Mouse (Mus musculus) erythroid progenitor cell, adult 5-6 weeks (primary cell): ENCODE results near the gene Sp3. TPM values are rescaled to one million over a fixed set of nuclear protein-coding genes. Genes with fewer than 3 reads are reported as not detected.
"Not testable (repeated sequence)": the region's sequence is repeated elsewhere in the genome, so short reads cannot be mapped to it uniquely, and the experiment has no call there.

Experiments
- ATAC-seq: replicated peaks from 2 replicates; pipeline ENCODE4 v1.8.0; 2016; ENCODE audit warnings: moderate number of reproducible peaks, mild to moderate bottlenecking, moderate TSS enrichment, inconsistent platforms; ENCODE audit not compliant: poor library complexity, low FRiP score, severe bottlenecking
- total RNA-seq, 2 experiments: library from RNA; stranded (forward) in 1 of 2; stranded (reverse) in 1 of 2; fragments of 150-400 nt in 1 of 2; fragments of 186-747, 209-891 nt in 1 of 2; gene quantifications; 2 replicates each; pipeline versions ENCODE4 v1.2.3 to v1.2.4; 2015 to 2017; ENCODE audit warnings: low replicate concordance in 2 of 2

Gene Sp3
- total RNA-seq (2015; ENCODE audit: low replicate concordance) (188 and 216 TPM in 2 replicates), total RNA-seq (2017; ENCODE audit: low replicate concordance) (249 and 271 TPM in 2 replicates)

GRCm38 (mm10) chr2:72980337-72981074, at the start of gene Sp3:
Sp3 (minus strand) TSS chr2:72980446.
- ATAC-seq, result peak; percentile 84

- no peak for ATAC-seq
Measured at GRCm38 (mm10) chr2:73029846-73030245, 49.6 kb upstream of the Sp3 start.

GRCm38 (mm10) chr2:73028019-73028418, 47.8 kb upstream of the Sp3 start:
- ATAC-seq, result no peak

DNA sequence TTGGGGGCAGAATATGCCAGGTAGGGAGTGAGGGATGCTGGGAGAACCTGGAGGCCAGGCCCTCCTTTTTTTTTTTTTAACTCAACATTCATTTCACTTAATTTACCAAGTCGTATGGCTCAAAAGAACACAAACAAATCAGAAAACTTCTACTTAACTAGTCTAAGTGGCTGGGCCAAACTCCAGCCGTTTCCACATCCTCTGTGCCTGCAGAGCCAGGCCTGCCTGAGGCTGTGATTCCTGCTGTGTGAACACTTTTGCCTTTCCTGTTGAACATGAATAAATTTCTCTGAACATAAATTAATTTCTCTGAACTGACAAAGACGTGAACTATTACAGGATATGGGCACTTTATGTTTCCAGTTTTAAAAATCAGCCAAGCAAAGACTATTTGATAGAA, 46.9 kb upstream of the Sp3 start:
- no peak for ATAC-seq

DNA sequence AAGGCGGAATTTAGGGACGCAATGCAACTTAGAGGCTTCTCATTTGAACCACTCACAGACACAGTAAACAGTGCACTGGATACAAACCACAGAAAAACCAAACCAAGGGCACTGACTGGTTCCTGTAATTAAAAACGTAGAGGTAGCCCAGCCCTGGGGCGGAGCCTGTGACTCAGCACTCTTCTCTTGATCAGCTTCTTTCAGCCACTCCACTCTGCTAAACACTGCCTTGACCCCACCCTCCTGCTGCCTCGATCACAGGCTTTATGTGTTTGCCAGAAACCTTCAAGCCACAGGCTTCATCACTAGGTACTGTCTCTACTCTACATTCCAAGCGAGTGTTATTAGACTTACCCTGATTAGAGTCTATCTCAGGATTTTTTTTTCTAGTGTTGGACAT, 43.6 kb upstream of the Sp3 start:
- ATAC-seq, result peak; percentile 93

GRCm38 (mm10) chr2:73021046-73021445, 40.8 kb upstream of the Sp3 start:
- ATAC-seq, result peak; percentile 70

DNA sequence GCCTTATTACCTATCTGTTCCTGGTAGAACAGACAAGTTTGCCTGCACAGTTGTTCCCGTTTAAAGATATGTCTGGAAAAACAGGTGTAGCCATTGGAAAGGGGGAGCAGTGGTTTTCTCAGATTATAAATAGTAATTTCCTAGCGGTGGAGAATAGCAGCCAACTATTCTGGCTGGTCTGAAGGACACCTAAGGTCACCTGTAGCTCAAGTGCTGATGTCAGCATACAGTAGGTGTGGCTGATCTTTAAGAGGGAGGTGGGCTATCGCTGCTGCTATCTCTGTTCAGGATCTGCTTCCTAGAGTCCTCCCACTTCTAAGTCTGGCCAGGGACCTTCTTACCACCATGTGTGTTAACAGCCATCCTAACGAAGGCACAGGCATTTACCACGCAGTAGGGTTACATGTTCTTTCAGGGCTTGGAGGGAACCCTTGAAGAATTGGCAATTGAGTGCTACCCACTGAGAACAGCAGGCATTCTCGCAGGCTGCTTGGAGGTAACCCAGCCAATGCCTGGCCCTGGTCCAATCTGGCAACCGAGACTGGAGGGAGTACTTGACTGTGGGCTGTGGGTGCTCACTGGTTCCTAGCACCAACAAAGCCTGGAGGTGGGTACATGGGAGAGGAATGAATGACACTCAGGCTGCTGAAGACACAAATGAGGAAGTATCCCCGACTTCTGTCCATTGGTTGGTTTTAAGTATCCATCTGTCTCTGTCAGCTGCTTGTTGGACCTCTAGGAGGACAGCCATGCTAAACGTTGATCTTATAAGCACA, 39.3 kb upstream of the Sp3 start:
- no peak for ATAC-seq

DNA sequence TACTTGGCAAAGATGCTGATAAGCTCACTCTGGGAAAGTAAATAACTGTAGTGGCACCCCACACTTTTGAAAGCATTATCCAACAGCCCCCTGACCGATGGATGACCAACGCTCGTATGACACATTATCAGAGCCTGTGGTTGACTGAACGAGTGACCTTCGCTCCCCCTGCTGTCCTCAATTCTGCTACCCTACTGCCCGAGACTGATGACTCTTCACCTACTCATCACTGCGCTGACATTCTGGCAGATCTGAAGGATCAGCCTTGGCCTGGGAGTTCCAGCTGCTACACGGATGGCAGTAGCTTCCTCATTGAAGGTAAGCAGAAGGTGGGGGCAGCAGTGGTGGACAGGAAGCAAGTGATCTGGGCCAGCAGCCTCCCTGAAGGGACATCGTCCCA, 33.8 kb upstream of the Sp3 start:
- ATAC-seq, result not testable (repeated sequence)

GRCm38 (mm10) chr2:73012636-73013035, 32.4 kb upstream of the Sp3 start:
- no peak for ATAC-seq

- ATAC-seq, result no peak
Measured at GRCm38 (mm10) chr2:73007472-73007871, 27.2 kb upstream of the Sp3 start.

GRCm38 (mm10) chr2:73005611-73006515, 25.6 kb upstream of the Sp3 start:
- ATAC-seq, result no peak

DNA sequence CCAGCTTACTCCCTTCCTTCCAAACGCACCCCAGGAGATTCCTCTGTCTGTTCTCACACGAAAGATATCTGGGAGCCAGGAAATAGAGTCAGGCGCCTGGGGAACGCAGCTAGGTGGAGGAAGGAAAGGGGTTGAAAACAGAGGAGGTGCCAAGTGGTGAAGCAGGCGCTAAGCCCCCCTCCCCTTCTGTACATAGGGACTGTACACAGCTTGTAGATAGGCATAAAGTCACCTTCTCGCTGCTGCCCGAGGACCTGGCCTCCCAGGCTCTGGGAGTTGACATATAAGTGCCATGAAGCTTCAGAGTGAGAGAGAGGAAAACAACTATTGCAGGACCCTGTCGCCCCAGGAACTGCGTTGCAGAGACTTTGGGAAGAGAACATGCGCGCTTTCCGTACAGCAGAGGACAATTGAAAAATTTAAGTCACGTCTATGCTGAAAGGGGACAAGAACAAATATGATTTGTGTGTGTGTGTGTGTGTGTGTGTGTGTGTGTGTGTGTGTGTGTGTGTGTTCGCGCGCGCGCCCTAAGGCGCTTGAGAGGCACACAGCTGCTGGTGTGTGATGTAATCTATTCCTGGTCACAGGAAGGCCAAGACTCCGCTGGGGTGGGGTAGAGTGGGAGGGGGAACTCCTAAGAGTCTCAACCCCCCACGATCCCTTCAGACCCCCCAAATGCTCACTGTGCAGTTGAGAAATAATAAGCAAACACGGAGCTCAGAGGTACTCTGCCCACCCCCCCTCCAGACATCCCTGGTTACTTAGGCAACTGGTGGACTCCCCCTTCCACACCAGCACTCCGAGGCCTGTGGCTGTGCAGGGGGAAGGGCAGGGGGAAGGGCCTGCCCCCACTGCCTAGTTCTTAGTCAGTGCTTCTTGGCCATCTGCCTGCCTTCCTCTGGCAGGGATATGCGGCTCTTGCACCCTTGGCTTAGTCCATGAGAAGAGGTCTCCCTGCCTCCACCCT, 23.8 kb upstream of the Sp3 start:
- peak; percentile 35 for ATAC-seq

- peak; percentile 51 for ATAC-seq
Measured at GRCm38 (mm10) chr2:73003049-73003448, 22.8 kb upstream of the Sp3 start.

GRCm38 (mm10) chr2:73002451-73002850, 22.2 kb upstream of the Sp3 start:
- ATAC-seq, result peak; percentile 61

- peak; percentile 75 for ATAC-seq
Measured at GRCm38 (mm10) chr2:73001994-73002393, 21.7 kb upstream of the Sp3 start.

DNA sequence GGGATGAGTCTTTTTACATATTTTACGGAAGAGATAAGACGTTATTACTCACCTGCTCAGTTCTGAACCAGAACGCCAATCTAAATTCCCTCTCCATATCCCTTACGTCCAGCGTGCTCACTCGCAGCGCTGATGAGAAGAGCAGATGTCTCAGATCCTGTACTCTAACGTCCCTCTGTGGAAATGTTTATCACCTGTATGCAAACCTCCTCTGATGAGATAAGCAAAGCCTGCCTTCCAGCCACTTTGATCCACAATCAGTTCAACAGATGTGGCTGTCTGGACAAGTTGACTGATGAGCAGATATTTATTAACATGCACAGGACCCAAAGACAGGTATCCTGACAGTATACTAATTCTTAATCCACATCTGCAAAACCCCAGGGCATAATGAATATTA, 19.9 kb upstream of the Sp3 start:
- no peak for ATAC-seq

- ATAC-seq, result no peak
Measured at GRCm38 (mm10) chr2:72997586-72997985, 17.3 kb upstream of the Sp3 start.

DNA sequence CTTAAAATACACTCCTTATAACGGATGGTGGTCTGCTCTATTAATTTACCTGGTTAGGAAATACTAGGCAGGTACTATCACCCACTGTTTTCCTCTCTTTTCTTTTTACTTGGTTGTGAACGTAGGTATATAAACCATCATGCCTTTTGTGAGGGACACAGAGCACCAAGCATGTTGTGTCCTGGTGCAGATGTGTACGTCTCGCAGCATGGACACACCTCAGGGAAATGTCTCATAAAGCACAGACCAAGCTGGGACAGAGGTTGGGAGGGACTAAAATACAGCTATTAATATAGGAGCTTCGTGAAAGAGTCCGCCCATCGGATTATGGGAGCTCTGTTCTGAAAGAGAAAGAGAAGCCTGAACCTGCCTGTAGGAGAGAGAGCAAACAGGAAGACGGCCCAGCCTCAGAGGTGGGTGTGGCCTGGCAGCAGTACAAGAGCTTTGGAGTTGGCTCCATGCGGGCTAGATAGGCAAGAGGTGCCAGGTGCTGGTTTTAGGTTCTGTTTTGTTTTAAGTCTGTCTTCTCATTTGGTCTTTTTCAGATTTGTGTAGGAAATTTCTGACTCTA, 16.6 kb upstream of the Sp3 start:
- peak; percentile 96 for ATAC-seq
